Mouse (Mus musculus) frontal cortex, postnatal 14 days (tissue): ENCODE measurements around the gene Nr2f6.

Experiments
- DNase-seq, 2 experiments: peaks; one replicate each; pipeline ENCODE4 v3.0.0; 2022; ENCODE audit warnings: low spot score in 2 of 2

Gene Nr2f6

DNA sequence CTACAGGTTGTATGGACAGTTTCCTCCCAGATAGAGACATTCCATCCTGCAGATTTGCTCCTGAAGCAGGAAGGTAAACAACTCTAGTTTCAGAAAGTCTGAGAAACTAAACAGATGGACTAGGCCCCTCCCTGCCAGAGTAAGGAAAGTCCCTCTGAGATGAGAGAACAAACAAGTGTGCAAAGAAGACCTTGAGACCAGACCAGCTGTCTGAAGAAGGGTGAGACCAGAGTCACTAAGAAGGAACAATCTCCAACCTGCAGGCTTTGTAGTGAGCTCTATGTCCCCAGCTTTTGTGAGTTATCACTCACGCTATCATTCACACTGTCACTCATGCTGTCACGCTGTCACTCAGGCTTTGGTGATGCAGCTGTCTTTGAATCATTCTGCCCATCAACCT is 9.9 kb upstream of the Nr2f6 start:
- DNase-seq = no peak

DNA sequence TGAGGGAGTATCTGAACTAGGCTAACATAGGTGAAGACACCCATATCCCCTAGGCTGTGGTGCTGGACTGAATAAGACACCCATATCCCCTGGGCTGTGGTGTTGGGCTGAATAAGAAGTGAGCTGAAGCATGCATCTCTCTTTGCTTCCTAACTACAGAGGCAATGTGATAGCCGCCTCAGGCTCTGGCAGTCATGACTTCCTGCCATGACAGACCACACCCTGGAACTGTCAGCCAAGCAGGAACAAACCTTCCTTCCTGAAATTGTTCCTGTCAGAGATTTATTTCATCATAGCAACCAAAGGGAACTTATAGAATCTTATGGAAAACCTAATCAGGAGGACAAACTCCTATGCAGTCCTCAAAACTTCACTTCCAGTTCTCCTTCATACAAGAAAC is 6.5 kb upstream of the Nr2f6 start:
- DNase-seq = no peak

DNA sequence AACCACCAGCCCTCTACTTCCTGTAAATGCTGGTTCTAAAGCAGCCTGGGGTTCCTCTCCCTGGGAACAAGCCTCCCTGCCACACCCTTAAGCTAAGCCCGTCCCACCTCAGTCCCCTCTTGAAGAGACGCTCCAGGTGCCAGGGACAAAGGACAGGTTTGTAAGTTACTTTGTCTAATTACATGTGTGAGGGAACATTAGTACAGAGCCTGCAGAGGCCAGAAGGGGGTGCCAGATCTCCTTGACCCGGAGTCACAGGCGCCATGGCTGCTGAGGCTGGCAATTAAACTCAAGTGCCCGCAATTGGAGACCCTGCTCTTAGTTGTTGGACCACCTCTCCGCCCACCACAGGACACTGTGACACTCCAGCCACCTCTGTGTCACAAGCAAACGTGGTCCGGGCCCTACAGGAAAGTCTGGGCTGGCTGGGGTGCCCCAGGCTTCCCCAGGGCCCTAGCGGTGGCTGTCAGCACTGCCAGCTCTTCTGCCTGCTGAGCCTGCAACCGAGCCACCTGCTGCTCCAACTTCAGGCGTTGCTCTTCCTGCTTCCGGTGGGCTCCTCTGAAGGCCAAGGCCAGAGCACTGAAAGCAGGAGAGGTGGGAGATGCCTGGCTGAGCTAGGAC is 3.6 kb upstream of the Nr2f6 start:
- no peak for DNase-seq

DNA sequence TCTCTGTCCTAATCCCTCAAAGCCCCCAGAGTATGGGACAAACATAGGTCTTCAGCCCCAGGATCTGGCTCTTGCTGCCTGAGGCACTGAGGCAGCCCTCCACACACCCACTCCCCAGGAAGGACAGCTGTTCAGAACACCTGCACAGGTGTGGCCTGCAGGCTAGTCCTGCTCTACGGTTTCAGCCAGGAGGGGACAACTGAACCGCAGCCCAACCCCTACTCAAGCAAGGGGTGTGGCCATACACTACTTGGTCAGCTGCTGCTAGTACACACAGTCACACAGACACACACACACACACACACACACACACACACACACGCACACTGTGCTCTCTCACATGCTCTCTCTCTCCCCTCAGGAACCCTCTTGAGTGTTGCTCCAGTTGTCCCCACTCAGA is 2.1 kb upstream of the Nr2f6 start:
- no peak for DNase-seq

DNA sequence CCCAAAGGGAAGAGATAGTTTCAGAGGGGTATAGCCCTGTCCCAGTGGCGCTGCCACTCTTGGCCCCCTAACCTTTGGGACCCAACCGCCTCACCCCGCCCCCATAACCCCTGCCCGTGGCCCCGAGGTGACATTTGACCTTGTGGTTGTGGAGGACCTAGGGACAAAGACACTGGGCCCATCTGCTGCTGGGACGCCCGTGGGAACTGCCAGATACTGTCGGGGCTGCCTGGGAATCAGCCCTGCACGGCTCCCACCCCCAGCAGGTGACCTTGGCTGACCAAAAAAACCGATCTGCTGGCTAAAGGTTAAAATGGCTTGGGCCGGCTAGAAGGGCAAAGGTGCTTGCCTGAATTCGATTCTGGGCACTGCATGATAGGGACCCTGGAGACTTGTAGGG is 1.6 kb upstream of the Nr2f6 start:
- no peak for DNase-seq

DNA sequence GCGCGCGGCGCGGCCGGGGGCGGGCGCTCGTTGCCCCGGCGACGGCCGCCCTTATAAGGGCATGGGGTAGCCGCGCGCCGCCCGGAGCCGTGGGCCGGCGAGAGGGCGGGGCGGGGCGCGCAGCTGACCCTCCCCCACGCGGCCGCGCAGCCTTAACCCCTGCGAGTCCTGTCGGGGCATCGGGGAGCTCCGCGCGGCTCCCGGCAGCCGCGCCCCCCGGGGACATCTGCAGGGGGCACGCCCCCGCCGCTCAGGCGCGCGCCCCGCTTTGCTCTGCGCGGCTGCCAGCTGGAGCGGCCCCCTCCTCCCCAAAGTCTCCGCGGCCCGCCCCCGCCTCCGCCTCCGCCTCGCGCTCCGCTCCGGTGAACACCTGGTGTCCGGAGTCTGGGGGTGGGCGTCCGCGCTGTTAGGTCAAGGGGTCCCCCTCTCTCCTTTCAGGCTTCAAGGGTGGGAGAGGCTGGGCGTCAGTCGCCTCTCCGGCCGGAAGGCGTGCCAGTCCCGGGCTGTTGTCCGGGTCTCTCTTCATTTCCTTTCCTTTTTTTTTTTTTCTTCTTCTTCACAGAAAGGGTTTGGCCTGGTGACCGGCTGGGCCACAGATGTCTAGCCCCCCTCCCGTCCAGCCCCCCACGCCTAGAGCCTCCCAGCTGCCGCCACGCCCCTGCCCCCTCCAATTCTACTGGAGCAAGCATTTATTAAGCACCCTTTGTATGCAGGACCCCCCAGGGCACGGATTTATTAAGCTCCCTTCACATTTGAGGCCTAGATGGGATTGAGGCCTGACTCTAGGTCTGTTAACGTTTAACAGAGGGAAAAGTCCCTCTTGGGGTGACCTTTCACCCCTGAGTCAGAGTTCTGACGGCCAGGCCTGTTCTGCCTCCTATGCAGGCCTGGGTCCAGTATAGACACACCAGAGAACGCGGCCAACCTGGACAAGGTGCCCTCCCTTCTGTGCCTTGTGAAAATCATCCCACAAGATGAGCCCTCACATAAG is 506 bp upstream of the Nr2f6 start:
- DNase-seq = peak in 1 of 2 experiments; percentile 66

DNA sequence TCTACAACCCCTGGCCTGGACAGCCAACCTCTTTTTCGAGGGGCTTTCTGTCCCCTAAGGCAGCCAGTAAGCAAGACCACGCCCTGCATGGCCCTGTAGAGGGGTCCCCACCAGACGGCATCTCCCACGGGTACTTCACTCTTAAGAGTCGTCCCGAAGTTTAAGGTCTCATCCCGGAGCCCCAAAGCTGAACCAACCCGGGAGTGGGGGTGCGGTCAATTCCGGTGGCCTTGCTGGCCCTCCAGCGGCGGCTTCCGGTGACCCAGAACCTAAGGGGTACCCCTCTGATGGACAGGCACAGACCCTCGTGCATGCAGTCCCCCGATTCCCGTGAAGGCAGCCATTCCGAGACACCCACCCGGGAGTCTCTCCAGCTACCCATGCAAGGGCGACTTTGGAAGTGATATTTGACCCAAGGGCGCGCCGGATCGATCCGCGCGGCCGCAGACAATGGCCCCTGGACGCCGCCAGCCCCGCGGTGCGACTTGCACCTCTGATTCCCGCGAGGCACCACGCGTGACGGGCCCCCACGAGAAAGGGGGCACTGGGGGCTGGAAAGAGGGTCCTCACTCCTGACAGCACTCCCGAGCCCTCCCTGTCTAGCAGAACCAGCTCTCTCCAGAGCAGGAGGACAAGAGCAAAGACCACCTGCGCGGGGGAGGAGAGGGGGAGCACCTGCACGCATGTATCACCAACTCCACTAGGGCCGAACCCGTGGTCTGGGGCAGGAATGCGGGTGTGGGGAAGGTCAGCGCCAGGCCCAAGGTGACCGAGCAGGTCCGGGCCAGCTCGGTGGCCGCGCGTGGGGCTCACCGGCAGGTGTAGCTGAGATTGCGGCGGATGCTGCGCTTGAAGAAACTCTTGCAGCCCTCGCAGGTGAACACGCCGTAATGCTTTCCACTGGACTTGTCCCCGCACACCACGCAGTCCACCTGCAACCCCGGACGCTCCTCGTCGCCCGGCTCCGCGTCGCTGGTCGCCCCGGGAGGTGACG is 1.3 kb downstream of the Nr2f6 start:
- DNase-seq = no peak

DNA sequence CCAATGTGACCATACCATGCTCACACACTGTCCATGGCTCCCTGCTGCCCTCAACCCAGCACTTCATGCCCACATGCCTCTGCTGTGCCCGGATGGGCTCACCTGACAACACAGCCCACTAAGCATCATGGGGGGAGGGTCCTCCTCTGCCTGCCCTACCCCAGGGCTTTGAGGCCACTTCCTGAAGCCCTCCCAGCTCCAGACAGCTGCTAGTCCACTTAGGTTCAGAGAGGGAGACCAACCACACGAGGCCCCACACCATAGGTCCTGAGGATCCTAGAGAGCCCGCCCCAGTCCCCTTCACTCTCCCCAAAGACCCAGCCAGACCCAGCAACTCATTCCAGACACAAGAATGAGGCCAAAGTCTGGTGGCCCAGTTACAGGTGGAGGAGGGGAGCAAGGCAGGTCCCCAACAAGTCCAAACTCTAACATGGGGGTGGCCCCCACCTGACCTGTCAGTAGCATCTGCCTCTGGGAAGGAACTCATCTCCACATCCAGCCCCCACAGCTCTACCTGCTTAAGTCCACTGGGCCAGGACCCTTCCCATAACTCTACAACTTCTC is 2.2 kb downstream of the Nr2f6 start:
- DNase-seq = no peak

DNA sequence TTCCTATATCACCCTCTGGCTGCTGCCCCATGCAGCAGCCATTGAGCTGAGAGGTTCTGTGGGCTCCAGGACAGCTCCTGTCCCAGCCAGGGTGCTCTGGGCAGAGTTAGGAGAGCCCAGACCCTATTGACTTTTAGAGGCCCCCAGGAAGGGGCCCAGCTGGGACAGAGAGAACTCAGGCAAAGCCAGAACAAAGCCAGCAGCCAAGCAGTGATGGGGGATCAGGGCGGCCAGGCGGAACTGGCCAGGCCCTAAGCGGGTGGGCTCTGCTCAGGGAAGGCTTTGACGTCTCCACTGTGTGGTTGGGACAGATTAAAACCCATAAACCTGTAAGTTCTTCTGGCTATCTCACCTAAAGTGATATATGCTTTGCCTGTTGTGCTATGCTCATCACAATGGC is 2.8 kb downstream of the Nr2f6 start:
- no peak for DNase-seq

DNA sequence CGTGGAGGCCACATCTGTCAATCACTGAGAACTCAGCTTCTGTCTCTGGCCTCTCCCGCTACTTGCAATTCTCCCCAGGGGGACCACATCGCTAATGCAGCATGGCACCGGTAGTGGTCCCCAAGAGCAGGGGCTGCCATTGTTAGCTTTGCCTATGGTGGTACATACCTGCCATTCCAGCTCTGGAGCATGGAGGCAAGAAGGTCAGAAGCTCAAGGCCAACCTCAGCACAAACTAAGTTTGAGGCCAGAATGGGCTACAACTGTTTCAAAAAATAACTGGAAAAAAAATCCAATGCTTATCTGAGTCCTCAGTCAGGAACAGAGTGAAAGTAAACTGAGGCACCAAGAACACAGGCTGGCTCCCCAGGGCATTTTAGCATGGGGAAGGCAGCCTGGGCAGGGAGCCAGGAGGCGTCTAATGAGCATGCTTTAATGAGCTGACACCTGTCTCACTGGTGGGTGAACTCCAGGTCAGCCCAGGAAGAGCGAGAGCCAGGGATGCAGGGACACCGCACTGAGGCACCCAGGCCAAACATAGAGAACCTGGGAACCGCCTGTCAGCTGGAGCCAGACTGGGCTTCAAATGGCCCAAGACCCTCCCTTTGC is 5.2 kb downstream of the Nr2f6 start:
- no peak for DNase-seq

DNA sequence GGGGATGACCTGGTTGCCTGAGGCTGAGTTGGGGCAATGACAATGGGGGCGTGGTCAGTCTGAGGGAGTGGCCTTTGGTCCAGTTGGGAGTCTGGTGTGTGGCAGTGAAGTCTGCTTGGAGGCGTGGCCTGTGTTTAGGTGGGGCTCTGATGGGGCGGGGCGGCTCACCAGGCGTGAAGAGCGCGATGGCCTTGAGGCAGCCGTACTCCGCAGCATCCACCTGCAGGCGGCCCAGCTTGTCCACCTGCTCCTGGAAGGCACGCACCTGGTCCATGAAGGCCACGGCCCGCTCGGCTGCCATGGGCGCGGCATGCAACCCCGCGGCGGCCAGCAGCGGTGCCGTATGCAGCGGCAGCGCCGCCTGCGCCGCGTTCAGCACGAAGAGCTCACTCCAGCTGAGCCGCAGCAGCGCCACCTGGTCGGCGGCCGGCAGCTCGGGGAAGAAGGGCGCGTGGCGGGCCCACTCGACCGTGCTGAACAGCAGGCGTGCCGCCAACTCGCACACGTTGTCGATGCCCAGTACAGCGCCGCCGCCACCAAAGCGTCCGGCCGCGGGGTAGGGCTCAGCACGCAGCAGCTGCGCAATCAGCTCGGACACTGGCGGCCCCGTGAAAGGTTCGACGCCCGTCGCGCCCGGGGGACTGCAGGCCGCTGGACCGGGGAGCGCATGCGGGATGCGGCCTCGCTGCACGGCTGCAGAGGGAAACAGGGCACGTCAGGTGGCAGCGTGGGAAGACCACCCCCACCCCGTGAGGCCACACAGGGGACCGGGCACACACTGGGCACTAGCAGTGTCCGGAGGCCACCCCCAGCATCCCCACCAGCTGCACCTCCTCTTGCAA is 6.0 kb downstream of the Nr2f6 start:
- DNase-seq = no peak

DNA sequence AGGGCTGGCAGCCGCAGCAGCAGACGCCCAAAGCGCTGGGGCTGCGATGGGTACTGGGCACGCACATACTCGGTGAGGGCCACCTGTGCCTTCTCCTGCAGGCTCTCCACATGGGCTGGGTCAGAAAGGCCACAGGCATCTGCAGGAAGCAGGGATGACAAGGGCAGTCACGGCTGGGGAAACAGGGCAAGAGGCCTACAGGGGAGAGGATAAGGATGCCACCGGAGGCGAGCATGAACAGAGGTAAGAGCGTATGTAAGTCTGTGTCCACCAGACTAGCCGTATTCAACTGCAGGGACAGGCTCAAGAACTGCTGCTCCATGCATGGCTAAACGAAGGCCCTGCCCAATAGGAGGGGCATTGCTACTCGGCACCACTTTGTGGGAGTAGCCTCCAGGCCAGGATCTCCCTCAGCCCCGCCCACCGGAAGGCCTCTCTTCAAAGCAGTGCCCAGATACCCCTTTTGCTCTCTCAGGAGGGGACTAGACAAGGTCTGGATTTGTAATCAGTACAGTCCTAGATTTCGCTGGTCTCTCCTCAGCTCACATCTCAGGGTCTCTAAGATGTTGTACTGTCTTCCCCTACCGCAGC is 7.0 kb downstream of the Nr2f6 start:
- DNase-seq = no peak

DNA sequence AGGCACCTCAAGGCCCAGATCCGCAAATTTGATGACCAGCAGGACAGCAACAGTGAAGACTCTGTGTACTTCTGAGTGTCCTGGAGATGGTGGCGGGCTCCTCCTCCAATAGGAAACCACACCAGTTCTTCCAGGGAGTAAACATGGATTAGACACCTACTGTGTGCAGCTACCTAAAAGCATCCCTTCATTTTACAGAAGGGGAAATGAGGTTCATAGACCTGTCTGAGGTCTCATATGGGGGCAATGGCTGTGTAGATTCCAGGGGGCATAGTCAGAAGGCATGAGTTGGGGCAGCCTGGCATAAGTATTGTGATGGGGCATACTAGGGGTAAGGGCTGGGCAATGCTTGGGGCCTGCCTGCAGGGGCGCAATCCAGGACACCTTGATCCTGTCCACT is 8.8 kb downstream of the Nr2f6 start:
- DNase-seq = no peak

DNA sequence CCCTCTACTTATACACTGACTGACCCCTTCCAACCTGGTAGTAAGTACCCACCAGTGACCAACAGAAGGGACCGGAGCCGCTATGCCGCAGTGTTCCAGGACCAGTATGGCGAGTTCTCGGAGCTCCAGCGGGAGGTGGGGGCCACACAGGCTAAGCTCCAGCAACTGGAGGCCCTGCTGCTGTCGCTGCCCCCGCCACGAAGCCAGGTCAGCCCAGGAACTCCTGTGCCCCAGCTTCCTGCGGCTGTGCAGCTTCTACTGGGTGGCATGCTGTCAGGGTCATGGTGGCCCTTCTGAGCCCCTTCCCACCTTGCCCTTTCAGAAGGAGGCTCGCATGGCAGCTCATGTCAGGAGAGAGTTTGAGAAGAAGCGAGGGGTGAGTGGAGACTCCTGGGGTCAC is 9.3 kb downstream of the Nr2f6 start:
- no peak for DNase-seq

DNA sequence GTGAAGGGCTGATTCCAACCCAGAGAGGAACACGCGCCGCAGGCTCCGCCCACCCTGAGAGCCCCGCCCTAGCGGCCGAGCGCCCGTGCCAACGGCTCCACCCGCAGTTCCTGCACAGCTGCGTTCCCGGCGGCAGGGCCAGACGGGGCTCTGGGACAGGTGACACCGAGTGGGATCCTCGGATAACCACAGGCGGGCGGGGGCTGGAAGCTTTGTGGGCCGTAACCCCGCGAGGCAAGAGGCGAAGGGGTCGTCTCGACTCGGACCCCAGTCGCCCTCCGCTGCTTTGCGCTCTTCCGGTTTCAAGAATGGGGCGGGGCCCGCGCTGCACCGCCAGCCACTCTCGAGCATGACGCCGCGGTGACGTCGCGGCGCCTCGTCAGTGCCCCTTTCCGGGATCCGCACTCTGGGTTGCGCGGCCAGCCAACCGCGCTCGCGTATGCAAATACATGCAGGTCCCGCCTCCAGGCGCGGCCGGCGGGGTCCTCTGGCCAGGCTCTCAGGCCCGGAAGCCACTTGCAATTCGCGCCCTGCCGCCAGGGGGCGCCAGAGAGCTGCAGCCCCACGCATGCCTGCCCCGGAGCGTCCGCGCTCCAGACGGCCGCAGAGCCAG is 10.4 kb downstream of the Nr2f6 start, which contains the start of gene Ocel1:
Gene Ocel1 (plus strand): TSS at position 63 of the 613 bp plus-strand sequence.
- peak; percentile 95 to 97 for DNase-seq

DNA sequence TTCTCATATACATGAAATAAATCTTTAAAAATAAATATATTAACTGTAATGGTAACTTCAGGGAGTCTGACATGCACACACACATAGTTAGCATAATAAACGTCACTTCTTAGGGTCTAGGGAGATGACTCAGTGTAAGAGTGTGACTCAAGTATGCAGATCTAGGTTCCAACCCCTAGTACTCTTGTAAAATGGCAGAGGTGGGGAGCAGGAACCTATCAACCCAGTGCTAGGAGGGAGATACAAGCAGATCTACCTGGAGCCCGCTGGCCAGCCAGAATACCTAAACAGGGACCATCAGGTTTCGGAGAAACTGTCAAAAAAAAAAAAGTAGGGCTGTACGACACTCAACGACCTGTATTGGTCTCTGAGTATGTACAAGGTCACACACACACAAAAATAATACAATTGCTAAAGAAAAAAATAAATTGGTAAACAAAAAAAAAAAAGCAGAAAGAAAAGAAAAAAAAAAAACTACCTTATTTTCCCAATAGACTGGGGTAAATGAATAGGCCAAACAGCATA is 11.0 kb downstream of the Nr2f6 start:
- no peak for DNase-seq

DNA sequence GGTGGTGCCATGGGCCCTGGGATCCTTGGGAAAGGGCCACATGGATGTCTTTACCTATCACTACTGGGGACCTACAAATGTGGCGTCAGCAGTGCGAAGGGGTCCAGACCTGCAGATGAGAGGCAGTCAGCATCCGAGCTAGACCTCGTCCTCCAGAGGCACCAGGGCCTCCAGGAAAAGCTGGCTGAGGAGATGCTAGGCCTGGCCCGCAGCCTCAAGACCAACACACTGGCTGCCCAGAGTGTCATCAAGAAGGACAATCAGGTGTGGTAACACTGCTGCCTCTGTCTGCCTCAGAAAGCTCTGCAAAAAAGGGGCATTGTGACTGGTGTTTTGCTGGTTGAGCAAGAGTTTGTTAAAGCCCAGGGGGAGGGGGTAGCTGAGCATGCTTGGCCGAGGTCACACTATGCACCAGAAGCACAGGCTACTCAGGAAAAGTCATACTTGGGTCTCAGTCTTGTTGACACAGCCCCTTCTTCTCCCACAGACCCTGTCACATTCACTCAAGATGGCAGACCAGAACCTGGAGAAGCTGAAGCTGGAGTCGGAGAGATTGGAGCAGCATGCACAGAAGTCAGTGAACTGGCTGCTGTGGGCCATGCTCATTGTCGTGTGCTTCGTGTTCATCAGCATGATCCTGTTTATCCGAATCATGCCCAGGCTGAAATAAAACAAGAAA is 12.6 kb downstream of the Nr2f6 start:
- DNase-seq = no peak

DNA sequence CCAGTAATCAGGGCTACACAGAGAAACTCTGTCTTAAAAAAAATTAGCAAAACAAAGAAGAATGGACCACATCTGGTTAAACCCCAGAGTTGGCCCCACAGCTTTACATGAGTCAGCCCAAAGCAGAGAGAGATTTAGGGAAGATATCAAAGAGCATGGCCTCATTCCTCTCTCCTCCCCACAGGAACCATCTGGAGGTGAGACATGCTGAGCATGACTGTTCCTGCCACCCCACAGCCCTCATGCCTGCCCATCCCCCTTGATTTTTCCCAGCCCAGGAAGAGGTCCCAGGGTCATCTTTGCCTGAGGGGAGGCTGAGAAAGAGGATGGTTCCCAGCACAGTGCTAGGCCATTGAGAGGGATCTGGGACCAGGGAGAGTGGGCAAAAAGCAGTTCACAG is 13.4 kb downstream of the Nr2f6 start:
- DNase-seq = no peak
